Mouse (Mus musculus) left cerebral cortex, adult 11 months (tissue): ENCODE data around the gene Gm20388.

Experiments used
- DNase-seq: peaks from one replicate; pipeline ENCODE4 v3.0.0; 2022; ENCODE audit warnings: low spot score

Gm20388 gene

GRCm38 (mm10) chr8:122969964-122970620, 3059.5 kb downstream of the Gm20388 start:
- DNase-seq = no peak

- no peak for DNase-seq
Measured at GRCm38 (mm10) chr8:122976046-122976445, 3065.4 kb downstream of the Gm20388 start.

- no peak for DNase-seq
Measured at GRCm38 (mm10) chr8:122979424-122979823, 3068.8 kb downstream of the Gm20388 start.

GRCm38 (mm10) chr8:122979865-122980509, 3069.3 kb downstream of the Gm20388 start:
- DNase-seq = no peak

GRCm38 (mm10) chr8:122981646-122982045, 3071.0 kb downstream of the Gm20388 start:
- no peak for DNase-seq

- no peak for DNase-seq
Measured at GRCm38 (mm10) chr8:122983178-122983942, 3072.7 kb downstream of the Gm20388 start.

- no peak for DNase-seq
Measured at GRCm38 (mm10) chr8:122984175-122984574, 3073.5 kb downstream of the Gm20388 start.

- DNase-seq = no peak
Measured at GRCm38 (mm10) chr8:122986501-122987184, 3076.0 kb downstream of the Gm20388 start.

GRCm38 (mm10) chr8:122987255-122987654, 3076.6 kb downstream of the Gm20388 start:
- no peak for DNase-seq

GRCm38 (mm10) chr8:122988955-122989354, 3078.3 kb downstream of the Gm20388 start:
- no peak for DNase-seq

- DNase-seq = no peak
Measured at GRCm38 (mm10) chr8:122989976-122990375, 3079.3 kb downstream of the Gm20388 start.

- no peak for DNase-seq
Measured at GRCm38 (mm10) chr8:122991368-122991767, 3080.7 kb downstream of the Gm20388 start.

- no peak for DNase-seq
Measured at GRCm38 (mm10) chr8:122992296-122992695, 3081.7 kb downstream of the Gm20388 start.

- DNase-seq = no peak
Measured at GRCm38 (mm10) chr8:122993031-122993430, 3082.4 kb downstream of the Gm20388 start.

- DNase-seq = no peak
Measured at GRCm38 (mm10) chr8:122993740-122994139, 3083.1 kb downstream of the Gm20388 start.

- DNase-seq = no peak
Measured at GRCm38 (mm10) chr8:122997963-122998362, 3087.3 kb downstream of the Gm20388 start.

GRCm38 (mm10) chr8:123000311-123000710, 3089.7 kb downstream of the Gm20388 start:
- no peak for DNase-seq

GRCm38 (mm10) chr8:123004033-123004922, 3093.6 kb downstream of the Gm20388 start:
- no peak for DNase-seq

- DNase-seq = no peak
Measured at GRCm38 (mm10) chr8:123005328-123005727, 3094.7 kb downstream of the Gm20388 start.

- no peak for DNase-seq
Measured at GRCm38 (mm10) chr8:123005805-123006204, 3095.2 kb downstream of the Gm20388 start.

GRCm38 (mm10) chr8:123011321-123011720, 3100.7 kb downstream of the Gm20388 start:
- DNase-seq = no peak
